Mouse (Mus musculus) midbrain, embryonic 13.5 days (tissue): ENCODE results near the gene Itpr2. TPM values are rescaled to one million over a fixed set of nuclear protein-coding genes. Genes with fewer than 3 reads are reported as not detected.

Experiments
- ATAC-seq: fragments of 200-750 bp; cut with Nextera tagmentation; 2 replicates; pipeline ENCODE4 v1.8.0; 2017; ENCODE audit warnings: mild to moderate bottlenecking, moderate TSS enrichment, moderate library complexity
- H3K27ac ChIP-seq: fragments of 300-500 bp; sonication (generic); 2 replicates; pipeline ENCODE4 v1.5.1; 2015; ENCODE audit warnings: inconsistent platforms, mild to moderate bottlenecking, moderate library complexity
- H3K27me3 ChIP-seq: fragments of 300-500 bp; sonication (generic); 2 replicates; pipeline ENCODE4 v1.6.1; 2015; ENCODE audit warnings: mild to moderate bottlenecking, inconsistent platforms
- H3K36me3 ChIP-seq: fragments of 300-500 bp; sonication (generic); 2 replicates; pipeline ENCODE4 v1.6.1; 2015; ENCODE audit warnings: mild to moderate bottlenecking, inconsistent platforms
- H3K4me1 ChIP-seq: fragments of 300-500 bp; sonication (generic); replicated peaks from 2 replicates; pipeline ENCODE4 v1.6.1; 2015; ENCODE audit warnings: inconsistent platforms
- H3K4me2 ChIP-seq: fragments of 300-500 bp; sonication (generic); replicated peaks from 2 replicates; pipeline ENCODE4 v1.6.1; 2015; ENCODE audit warnings: moderate library complexity, mild to moderate bottlenecking, inconsistent platforms
- H3K4me3 ChIP-seq: fragments of 300-500 bp; sonication (generic); replicated peaks from 2 replicates; pipeline ENCODE4 v1.5.1; 2015; ENCODE audit warnings: mild to moderate bottlenecking, inconsistent platforms
- H3K9ac ChIP-seq: fragments of 300-500 bp; sonication (generic); replicated peaks from 2 replicates; pipeline ENCODE4 v1.6.1; 2015; ENCODE audit warnings: mild to moderate bottlenecking, inconsistent platforms
- H3K9me3 ChIP-seq: fragments of 300-500 bp; sonication (generic); 2 replicates; pipeline ENCODE4 v1.6.1; 2016; ENCODE audit warnings: mild to moderate bottlenecking, inconsistent platforms
- WGBS: fragments of 180-500 bp; shearing (Covaris S2); methylation state at CpG from one replicate; pipeline ENCODE4 v1.1.7; 2015; 5-methylcytosine and 5-hydroxymethylcytosine counted together
- polyA plus RNA-seq: library from polyadenylated mRNA; unstranded; fragments of >200 nt; fragmentation: Nextera tagmentation; extraction: Ambion mirVana; gene quantifications from 2 replicates; pipeline ENCODE4 v1.2.1, GENCODE M21; 2015

Itpr2 gene
- polyA plus RNA-seq, 1 experiment from 2014 or later = 4.5 TPM

- Histone ChIP-seq H3K9ac (no peak overlapping the region), H3K36me3 (peaks cover 2% of the 10 kb centered on the region; the same call in 1 of the 2 replicates), H3K27me3 (no peaks in the 10 kb centered on the region), H3K4me2 (no peak overlapping the region), H3K4me3 (no peak overlapping the region), H3K9me3 (0 out of 2 replicates have a peak, but pooled peaks cover 4% of the 10 kb centered on the region), H3K27ac (no peak overlapping the region), H3K4me1 (no peaks in the 10 kb centered on the region)
- 82% methylated on average over 8 of the region's 8 CpGs for WGBS
- no peak for ATAC-seq
Observed at GRCm38 (mm10) chr6:146190006-146190405, 312.0 kb downstream of the Itpr2 start.

GRCm38 (mm10) chr6:146185532-146185931 is 316.5 kb downstream of the Itpr2 start:
- no peak overlapping the region for H3K9ac ChIP-seq
- no peaks in the 10 kb centered on the region for H3K36me3 ChIP-seq
- no peaks in the 10 kb centered on the region for H3K27me3 ChIP-seq
- H3K4me3 ChIP-seq = no peak overlapping the region
- no peaks in the 10 kb centered on the region for H3K9me3 ChIP-seq
- no peak overlapping the region for H3K27ac ChIP-seq
- no peak overlapping the region for H3K4me2 ChIP-seq
- 87% methylated on average over 2 of the region's 2 CpGs for WGBS
- H3K4me1 ChIP-seq = no peaks in the 10 kb centered on the region
- no peak for ATAC-seq

- Histone ChIP-seq H3K9me3 (no peaks in the 10 kb centered on the region), H3K4me3 (no peak overlapping the region), H3K36me3 (no peaks in the 10 kb centered on the region), H3K27ac (no peak overlapping the region), H3K27me3 (no peaks in the 10 kb centered on the region), H3K4me1 (no peaks in the 10 kb centered on the region), H3K4me2 (no peak overlapping the region), H3K9ac (no peak overlapping the region)
- 91% methylated on average over 9 of the region's 9 CpGs for WGBS
- ATAC-seq = no peak
Observed at GRCm38 (mm10) chr6:146184771-146185170, 317.3 kb downstream of the Itpr2 start.

GRCm38 (mm10) chr6:146174644-146175250 is 327.3 kb downstream of the Itpr2 start:
- H3K36me3 ChIP-seq = no peaks in the 10 kb centered on the region
- 98% methylated on average over 4 of the region's 4 CpGs for WGBS
- H3K9me3 ChIP-seq = no peaks in the 10 kb centered on the region
- H3K4me3 ChIP-seq = no peak overlapping the region
- H3K4me1 ChIP-seq = no peaks in the 10 kb centered on the region
- H3K27ac ChIP-seq = no peak overlapping the region
- ATAC-seq = no peak
- no peak overlapping the region for H3K4me2 ChIP-seq
- H3K27me3 ChIP-seq = no peaks in the 10 kb centered on the region
- no peak overlapping the region for H3K9ac ChIP-seq

- Histone ChIP-seq H3K4me3 (no peak overlapping the region), H3K9me3 (no peaks in the 10 kb centered on the region), H3K27me3 (no peaks in the 10 kb centered on the region), H3K4me1 (no peaks in the 10 kb centered on the region), H3K27ac (no peak overlapping the region), H3K4me2 (no peak overlapping the region), H3K36me3 (no peaks in the 10 kb centered on the region), H3K9ac (no peak overlapping the region)
- no peak for ATAC-seq
- 90% methylated on average over 14 of the region's 14 CpGs for WGBS
Observed at GRCm38 (mm10) chr6:146170603-146171051, 331.4 kb downstream of the Itpr2 start.

- no peaks in the 10 kb centered on the region for H3K36me3 ChIP-seq
- WGBS = 85% methylated on average over 5 of the region's 5 CpGs
- no peak overlapping the region for H3K9ac ChIP-seq
- H3K27ac ChIP-seq = no peak overlapping the region
- no peaks in the 10 kb centered on the region for H3K4me1 ChIP-seq
- H3K4me3 ChIP-seq = no peak overlapping the region
- H3K4me2 ChIP-seq = no peak overlapping the region
- no peak for ATAC-seq
- no peaks in the 10 kb centered on the region for H3K27me3 ChIP-seq
- no peaks in the 10 kb centered on the region for H3K9me3 ChIP-seq
Observed at GRCm38 (mm10) chr6:146167207-146167606, 334.8 kb downstream of the Itpr2 start.

GRCm38 (mm10) chr6:146159641-146160040 is 342.4 kb downstream of the Itpr2 start:
- Histone ChIP-seq H3K36me3 (no peaks in the 10 kb centered on the region), H3K27me3 (no peaks in the 10 kb centered on the region), H3K4me2 (no peak overlapping the region), H3K9ac (no peak overlapping the region), H3K27ac (no peak overlapping the region), H3K4me1 (no peaks in the 10 kb centered on the region), H3K4me3 (no peak overlapping the region), H3K9me3 (no peaks in the 10 kb centered on the region)
- 63% methylated on average over 4 of the region's 4 CpGs for WGBS
- no peak for ATAC-seq

- no peaks in the 10 kb centered on the region for H3K27me3 ChIP-seq
- H3K4me2 ChIP-seq = no peak overlapping the region
- H3K9me3 ChIP-seq = no peaks in the 10 kb centered on the region
- 96% methylated on average over 12 of the region's 12 CpGs for WGBS
- no peak for ATAC-seq
- no peaks in the 10 kb centered on the region for H3K4me1 ChIP-seq
- H3K36me3 ChIP-seq = no peaks in the 10 kb centered on the region
- no peak overlapping the region for H3K9ac ChIP-seq
- H3K4me3 ChIP-seq = no peak overlapping the region
- H3K27ac ChIP-seq = no peak overlapping the region
Observed at GRCm38 (mm10) chr6:146158717-146159116, 343.3 kb downstream of the Itpr2 start.

- H3K4me1 ChIP-seq = no peaks in the 10 kb centered on the region
- H3K4me3 ChIP-seq = no peak overlapping the region
- no peak overlapping the region for H3K4me2 ChIP-seq
- 84% methylated on average over 8 of the region's 8 CpGs for WGBS
- no peaks in the 10 kb centered on the region for H3K27me3 ChIP-seq
- no peaks in the 10 kb centered on the region for H3K9me3 ChIP-seq
- H3K9ac ChIP-seq = no peak overlapping the region
- ATAC-seq = no peak
- H3K36me3 ChIP-seq = no peaks in the 10 kb centered on the region
- no peak overlapping the region for H3K27ac ChIP-seq
Observed at GRCm38 (mm10) chr6:146157983-146158535, 344.0 kb downstream of the Itpr2 start.

GRCm38 (mm10) chr6:146157099-146157498 is 344.9 kb downstream of the Itpr2 start:
- WGBS = 97% methylated on average over 14 of the region's 14 CpGs
- H3K9ac ChIP-seq = no peak overlapping the region
- ATAC-seq = no peak

GRCm38 (mm10) chr6:146156536-146156935 is 345.5 kb downstream of the Itpr2 start:
- H3K4me3 ChIP-seq = no peak overlapping the region
- no peaks in the 10 kb centered on the region for H3K27me3 ChIP-seq
- no peak for ATAC-seq
- no peaks in the 10 kb centered on the region for H3K4me1 ChIP-seq
- 93% methylated on average over 6 of the region's 6 CpGs for WGBS
- no peak overlapping the region for H3K9ac ChIP-seq
- H3K27ac ChIP-seq = no peak overlapping the region
- no peaks in the 10 kb centered on the region for H3K36me3 ChIP-seq
- H3K9me3 ChIP-seq = no peaks in the 10 kb centered on the region
- no peak overlapping the region for H3K4me2 ChIP-seq

More at GRCm38 (mm10) chr6:146157099-146157498, 344.9 kb downstream of the Itpr2 start:
- Histone ChIP-seq H3K36me3 (no peaks in the 10 kb centered on the region), H3K4me2 (no peak overlapping the region), H3K27me3 (no peaks in the 10 kb centered on the region), H3K9me3 (no peaks in the 10 kb centered on the region), H3K4me3 (no peak overlapping the region), H3K4me1 (no peaks in the 10 kb centered on the region), H3K27ac (no peak overlapping the region)

- WGBS = 81% methylated on average over 8 of the region's 8 CpGs
- ATAC-seq = no peak
- no peak overlapping the region for H3K27ac ChIP-seq
- no peak overlapping the region for H3K9ac ChIP-seq
- H3K36me3 ChIP-seq = no peaks in the 10 kb centered on the region
- no peaks in the 10 kb centered on the region for H3K4me1 ChIP-seq
- H3K27me3 ChIP-seq = no peaks in the 10 kb centered on the region
- H3K9me3 ChIP-seq = no peaks in the 10 kb centered on the region
- no peak overlapping the region for H3K4me2 ChIP-seq
- no peak overlapping the region for H3K4me3 ChIP-seq
Observed at GRCm38 (mm10) chr6:146155156-146155734, 346.8 kb downstream of the Itpr2 start.
